Mouse (Mus musculus) heart, embryonic 11.5 days (tissue): Measurements from ENCODE around the gene Zfp422. TPM values are rescaled to one million over a fixed set of nuclear protein-coding genes. Genes with fewer than 3 reads are reported as not detected.

Experiments used
- ATAC-seq: fragments of 200-750 bp; cut with Nextera tagmentation; replicated peaks from 2 replicates; pipeline ENCODE4 v1.8.0; 2017; ENCODE audit warnings: moderate library complexity; ENCODE audit not compliant: insufficient number of reproducible peaks, low FRiP score, low TSS enrichment
- H3K27ac ChIP-seq: fragments of 300-500 bp; sonication (generic); 2 replicates; pipeline ENCODE4 v1.5.1; 2014; ENCODE audit warnings: mild to moderate bottlenecking, low read depth, low read length
- H3K27me3 ChIP-seq: fragments of 300-500 bp; sonication (generic); 2 replicates; pipeline ENCODE4 v1.6.1; 2014; ENCODE audit warnings: mild to moderate bottlenecking, low read length, mixed read lengths; ENCODE audit not compliant: control insufficient read depth, insufficient read depth
- H3K36me3 ChIP-seq: fragments of 300-500 bp; sonication (generic); 2 replicates; pipeline ENCODE4 v1.6.1; 2014; ENCODE audit warnings: mild to moderate bottlenecking, low read length, moderate library complexity, mixed read lengths; ENCODE audit not compliant: control insufficient read depth, insufficient read depth
- H3K4me1 ChIP-seq: fragments of 300-500 bp; sonication (generic); 2 replicates; pipeline ENCODE4 v1.6.1; 2014; ENCODE audit warnings: low read length; ENCODE audit not compliant: control insufficient read depth, insufficient read depth
- H3K4me2 ChIP-seq: fragments of 300-500 bp; sonication (generic); 2 replicates; pipeline ENCODE4 v1.6.1; 2014; ENCODE audit warnings: mild to moderate bottlenecking, moderate library complexity
- H3K4me3 ChIP-seq: fragments of 300-500 bp; sonication (generic); 2 replicates; pipeline ENCODE4 v1.5.1; 2014; ENCODE audit warnings: low read depth, low read length
- H3K9ac ChIP-seq: fragments of 300-500 bp; sonication (generic); 2 replicates; pipeline ENCODE4 v1.6.1; 2014; ENCODE audit warnings: mild to moderate bottlenecking, low read depth, low read length, moderate library complexity
- H3K9me3 ChIP-seq: fragments of 300-500 bp; sonication (generic); replicated peaks from 2 replicates; pipeline ENCODE4 v1.6.1; 2016; ENCODE audit warnings: low read length; ENCODE audit not compliant: control insufficient read depth
- WGBS: fragments of 180-500 bp; shearing (Covaris S2); extraction: QIAGEN DNeasy Blood & Tissue Kit; methylation state at CpG from one replicate; pipeline ENCODE4 v1.1.7; 2014; ENCODE audit not compliant: insufficient replicate concordance; 5-methylcytosine and 5-hydroxymethylcytosine counted together
- polyA plus RNA-seq: library from polyadenylated mRNA; unstranded; fragments of >200 nt; fragmentation: Nextera tagmentation; extraction: Ambion mirVana; gene quantifications from 2 replicates; pipeline ENCODE4 v1.2.1, GENCODE M21; 2014

Gene Zfp422
- polyA plus RNA-seq, 1 experiment from 2014 or later: 104 TPM

GRCm38 (mm10) chr6:116670144-116670543 lies 41.3 kb upstream of the Zfp422 start:
- Histone ChIP-seq H3K36me3 (no peaks in the 10 kb centered on the region), H3K9ac (no peak overlapping the region), H3K27ac (no peak overlapping the region), H3K9me3 (no peaks in the 10 kb centered on the region), H3K4me1 (peaks cover 22% of the 10 kb centered on the region), H3K4me3 (no peak overlapping the region), H3K27me3 (no peaks in the 10 kb centered on the region; the same call in 1 of the 2 replicates), H3K4me2 (no peak overlapping the region)
- 41% methylated on average over 6 of the region's 6 CpGs for WGBS
- no peak for ATAC-seq

- H3K27me3 ChIP-seq: no peaks in the 10 kb centered on the region; the same call in 1 of the 2 replicates
- H3K27ac ChIP-seq: no peak overlapping the region
- no peaks in the 10 kb centered on the region for H3K9me3 ChIP-seq
- H3K36me3 ChIP-seq: no peaks in the 10 kb centered on the region
- H3K4me2 ChIP-seq: no peak overlapping the region
- WGBS: 35% methylated on average over 11 of the region's 11 CpGs
- H3K4me3 ChIP-seq: no peak overlapping the region
- no peak overlapping the region for H3K9ac ChIP-seq
- H3K4me1 ChIP-seq: peaks cover 22% of the 10 kb centered on the region
- no peak for ATAC-seq
Measured at GRCm38 (mm10) chr6:116668682-116669470, 40.1 kb upstream of the Zfp422 start.

- H3K36me3 ChIP-seq: no peaks in the 10 kb centered on the region
- no peak overlapping the region for H3K4me3 ChIP-seq
- no peaks in the 10 kb centered on the region for H3K9me3 ChIP-seq
- no peak overlapping the region for H3K4me2 ChIP-seq
- H3K9ac ChIP-seq: no peak overlapping the region
- no peak for ATAC-seq
- peaks cover 15% of the 10 kb centered on the region for H3K4me1 ChIP-seq
- WGBS: 75% methylated on average over 3 of the region's 3 CpGs
- H3K27ac ChIP-seq: no peak overlapping the region
- no peaks in the 10 kb centered on the region; the same call in 1 of the 2 replicates for H3K27me3 ChIP-seq
Measured at GRCm38 (mm10) chr6:116667382-116667781, 38.6 kb upstream of the Zfp422 start.

GRCm38 (mm10) chr6:116666892-116667291 lies 38.1 kb upstream of the Zfp422 start:
- Histone ChIP-seq H3K27me3 (no peaks in the 10 kb centered on the region; the same call in 1 of the 2 replicates), H3K4me3 (no peak overlapping the region), H3K27ac (no peak overlapping the region), H3K4me2 (no peak overlapping the region), H3K9ac (no peak overlapping the region), H3K36me3 (no peaks in the 10 kb centered on the region), H3K9me3 (no peaks in the 10 kb centered on the region), H3K4me1 (peaks cover 15% of the 10 kb centered on the region)
- no peak for ATAC-seq
- WGBS: 74% methylated on average over 3 of the region's 3 CpGs

GRCm38 (mm10) chr6:116666085-116666750 lies 37.4 kb upstream of the Zfp422 start:
- Histone ChIP-seq H3K27me3 (no peaks in the 10 kb centered on the region), H3K4me1 (peaks cover 10% of the 10 kb centered on the region), H3K4me2 (no peak overlapping the region), H3K4me3 (no peak overlapping the region), H3K9me3 (no peaks in the 10 kb centered on the region), H3K36me3 (no peaks in the 10 kb centered on the region), H3K9ac (no peak overlapping the region), H3K27ac (no peak overlapping the region)
- no peak for ATAC-seq
- WGBS: 81% methylated on average over 12 of the region's 12 CpGs

GRCm38 (mm10) chr6:116664830-116665229 lies 36.0 kb upstream of the Zfp422 start:
- Histone ChIP-seq H3K27me3 (no peaks in the 10 kb centered on the region), H3K9me3 (no peaks in the 10 kb centered on the region), H3K4me3 (no peak overlapping the region), H3K27ac (no peak overlapping the region), H3K9ac (no peak overlapping the region), H3K36me3 (no peaks in the 10 kb centered on the region), H3K4me2 (no peak overlapping the region), H3K4me1 (peaks cover 3% of the 10 kb centered on the region)
- no peak for ATAC-seq
- WGBS: 76% methylated on average over 3 of the region's 3 CpGs

GRCm38 (mm10) chr6:116664031-116664430 lies 35.2 kb upstream of the Zfp422 start:
- H3K9ac ChIP-seq: no peak overlapping the region
- H3K36me3 ChIP-seq: no peaks in the 10 kb centered on the region
- H3K4me2 ChIP-seq: no peak overlapping the region
- peaks cover 3% of the 10 kb centered on the region; the same call in 1 of the 2 replicates for H3K4me1 ChIP-seq
- WGBS: 70% methylated on average over 6 of the region's 6 CpGs
- H3K9me3 ChIP-seq: no peaks in the 10 kb centered on the region
- H3K27me3 ChIP-seq: no peaks in the 10 kb centered on the region
- H3K4me3 ChIP-seq: no peak overlapping the region
- H3K27ac ChIP-seq: no peak overlapping the region
- ATAC-seq: no peak

GRCm38 (mm10) chr6:116663364-116663763 lies 34.6 kb upstream of the Zfp422 start:
- H3K9me3 ChIP-seq: no peaks in the 10 kb centered on the region
- H3K4me1 ChIP-seq: 0 out of 2 replicates have a peak, but pooled peaks cover 3% of the 10 kb centered on the region
- no peaks in the 10 kb centered on the region for H3K36me3 ChIP-seq
- no peak for ATAC-seq
- H3K27me3 ChIP-seq: no peaks in the 10 kb centered on the region
- H3K9ac ChIP-seq: no peak overlapping the region
- H3K4me3 ChIP-seq: no peak overlapping the region
- WGBS: 81% methylated on average over 2 of the region's 2 CpGs
- H3K4me2 ChIP-seq: no peak overlapping the region
- H3K27ac ChIP-seq: no peak overlapping the region
